Mouse (Mus musculus) NIH3T3 (cell line): ENCODE measurements around the gene Krtap5-3.
"Not testable (repeated sequence)": the region's sequence is repeated elsewhere in the genome, so short reads cannot be mapped to it uniquely, and the experiment has no call there.

Source experiments
- DNase-seq: peaks from one replicate; pipeline ENCODE4 v3.0.0-alpha.2; 2012; ENCODE audit warnings: low read depth

Gene Krtap5-3

DNA sequence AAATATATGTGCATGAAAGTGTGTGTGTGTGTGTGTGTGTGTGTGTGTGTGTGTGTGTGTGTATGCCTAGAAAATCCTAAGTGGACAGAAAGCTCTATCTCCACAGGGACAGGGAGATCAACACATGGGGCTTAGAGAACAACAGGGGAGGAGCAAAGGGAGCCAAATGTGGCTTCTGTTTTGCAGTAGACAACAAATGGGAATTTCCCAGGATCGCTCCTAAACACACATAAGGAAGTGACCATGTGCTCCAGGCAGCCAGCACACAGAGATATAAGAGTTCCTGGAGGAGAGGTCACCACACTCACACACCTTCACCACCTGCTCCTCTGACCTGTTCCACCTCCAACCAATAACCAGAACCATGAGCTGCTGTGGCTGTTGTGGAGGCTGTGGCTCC, at the start of gene Krtap5-3:
Gene Krtap5-3 (plus strand): TSS at position 301 of the 400 bp plus-strand sequence.
- no peak for DNase-seq

DNA sequence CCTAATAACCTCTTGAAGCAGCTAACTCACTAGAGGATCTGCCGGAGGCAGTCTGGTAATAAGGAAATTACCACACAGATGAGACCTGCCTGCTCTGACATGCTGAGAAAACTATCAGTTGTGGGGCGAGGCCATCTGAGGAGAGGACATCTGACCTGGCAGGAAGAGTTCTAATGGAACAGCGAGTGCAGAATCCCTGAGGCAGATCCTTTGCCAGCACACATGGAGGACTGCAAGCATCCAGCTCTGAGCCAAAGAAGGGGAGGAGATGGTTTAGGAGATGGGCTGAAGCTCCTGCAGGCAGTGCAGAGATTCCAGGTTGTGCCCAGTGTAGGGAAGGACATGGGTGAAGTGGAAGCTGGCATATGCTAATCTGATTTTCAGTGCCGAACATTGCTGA, 49.0 kb upstream of the Krtap5-3 start:
- no peak for DNase-seq

DNA sequence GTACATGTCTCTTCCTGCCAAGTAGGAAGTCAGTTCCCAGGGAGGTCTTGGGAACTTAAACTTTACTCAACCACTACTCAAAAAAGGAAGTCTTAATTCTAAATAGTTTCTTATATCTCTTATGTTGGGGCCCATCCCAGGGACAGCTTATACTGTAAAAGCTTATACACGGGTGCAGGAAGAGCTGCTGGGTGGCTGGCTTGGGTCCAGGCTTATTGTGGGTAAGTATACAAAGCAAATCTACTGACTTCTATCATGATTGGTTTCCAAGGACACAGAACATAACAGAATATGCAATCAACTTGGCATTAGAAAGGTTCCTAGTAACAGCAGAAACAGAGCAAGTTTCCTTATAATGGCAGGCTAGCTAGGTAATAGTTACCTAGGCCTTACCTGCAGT, 45.9 kb upstream of the Krtap5-3 start:
- no peak for DNase-seq

- not testable (repeated sequence) for DNase-seq
Measured at GRCm38 (mm10) chr7:142157013-142157412, 44.2 kb upstream of the Krtap5-3 start, which contains the start of gene Gm29735. Gene Gm29735 (minus strand): TSS chr7:142157113.

GRCm38 (mm10) chr7:142159366-142159765, 41.8 kb upstream of the Krtap5-3 start:
- no peak for DNase-seq

- not testable (repeated sequence) for DNase-seq
Measured at GRCm38 (mm10) chr7:142165639-142166038, 35.5 kb upstream of the Krtap5-3 start, which contains the start of gene Gm4553. Gene Gm4553 (minus strand): TSS chr7:142165739.

- DNase-seq: peak; percentile 56
Measured at GRCm38 (mm10) chr7:142169836-142170235, 31.3 kb upstream of the Krtap5-3 start.

DNA sequence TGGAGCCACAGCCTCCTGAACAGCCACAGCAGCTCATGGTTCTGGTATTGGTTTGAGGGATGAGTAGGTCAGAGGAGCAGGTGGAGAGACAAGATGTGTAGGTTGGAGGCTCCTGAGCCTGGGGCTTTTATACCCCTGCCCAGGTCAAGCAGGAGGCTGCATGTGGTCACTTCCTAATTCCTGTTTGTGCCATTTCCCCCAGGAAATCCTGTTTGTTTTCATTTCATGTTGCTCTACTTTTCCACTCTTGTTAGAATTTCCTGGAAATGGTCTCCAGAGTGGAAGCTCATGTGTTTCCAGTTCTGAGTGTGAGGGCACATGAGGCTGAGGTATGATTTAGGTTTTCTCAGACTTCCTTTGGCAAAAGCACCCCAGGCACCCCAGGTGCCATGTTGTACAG, 25.3 kb upstream of the Krtap5-3 start, which contains the start of gene Krtap5-2:
Gene Krtap5-2 (minus strand): TSS at position 101 of the 400 bp plus-strand sequence.
- not testable (repeated sequence) for DNase-seq

GRCm38 (mm10) chr7:142178685-142179084, 22.5 kb upstream of the Krtap5-3 start:
- DNase-seq: no peak

GRCm38 (mm10) chr7:142181021-142181420, 20.1 kb upstream of the Krtap5-3 start:
- DNase-seq: no peak

GRCm38 (mm10) chr7:142188156-142188555, 13.0 kb upstream of the Krtap5-3 start:
- no peak for DNase-seq

GRCm38 (mm10) chr7:142190289-142190688, 10.9 kb upstream of the Krtap5-3 start, which contains the start of gene Gm10153:
Gene Gm10153 (minus strand): TSS chr7:142190389.
- no peak for DNase-seq

GRCm38 (mm10) chr7:142198748-142199147, 2.4 kb upstream of the Krtap5-3 start:
- DNase-seq: peak; percentile 16

DNA sequence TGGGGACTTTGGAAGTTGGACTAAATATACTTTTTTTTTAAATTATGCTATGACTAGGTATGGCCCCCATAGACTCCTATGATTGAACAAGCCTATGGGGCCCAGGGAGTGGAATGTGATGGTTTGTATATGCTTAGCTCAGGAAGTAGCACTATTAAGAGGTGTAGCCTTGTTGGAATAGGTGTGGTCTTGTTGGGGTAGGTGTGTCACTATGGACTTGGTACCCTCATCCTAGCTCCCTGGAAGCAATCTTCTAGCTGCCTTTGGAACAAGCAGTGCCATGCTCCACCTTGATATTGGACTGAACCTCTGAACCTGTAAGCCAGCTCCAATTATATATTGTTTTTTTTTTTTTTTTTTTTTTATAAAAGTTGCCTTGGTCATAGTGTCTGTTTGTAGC, 4.3 kb downstream of the Krtap5-3 start:
- DNase-seq: no peak

GRCm38 (mm10) chr7:142206891-142207290, 5.7 kb downstream of the Krtap5-3 start:
- not testable (repeated sequence) for DNase-seq

DNA sequence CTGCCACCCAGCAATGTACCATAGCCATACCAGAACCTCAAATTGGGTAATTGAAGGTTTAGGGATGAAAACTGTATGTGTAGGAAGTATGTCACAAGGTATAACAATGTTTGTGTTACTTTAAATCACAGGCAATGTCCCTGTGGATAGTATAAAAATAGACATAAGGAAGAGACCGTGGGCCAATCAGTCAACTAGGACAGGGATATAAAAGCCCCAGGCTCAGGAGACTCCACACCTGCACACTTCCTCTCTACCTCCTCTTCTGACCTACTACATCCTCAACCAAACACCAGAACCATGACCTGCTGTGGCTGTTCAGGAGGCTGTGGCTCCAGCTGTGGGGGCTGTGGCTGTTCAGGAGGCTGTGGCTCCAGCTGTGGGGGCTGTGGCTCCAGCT, 10.4 kb downstream of the Krtap5-3 start, which contains the start of gene Gm7579:
Gene Gm7579 (plus strand): TSS at position 301 of the 400 bp plus-strand sequence.
- DNase-seq: no peak

- DNase-seq: not testable (repeated sequence)
Measured at GRCm38 (mm10) chr7:142212136-142212535, 11.0 kb downstream of the Krtap5-3 start.

DNA sequence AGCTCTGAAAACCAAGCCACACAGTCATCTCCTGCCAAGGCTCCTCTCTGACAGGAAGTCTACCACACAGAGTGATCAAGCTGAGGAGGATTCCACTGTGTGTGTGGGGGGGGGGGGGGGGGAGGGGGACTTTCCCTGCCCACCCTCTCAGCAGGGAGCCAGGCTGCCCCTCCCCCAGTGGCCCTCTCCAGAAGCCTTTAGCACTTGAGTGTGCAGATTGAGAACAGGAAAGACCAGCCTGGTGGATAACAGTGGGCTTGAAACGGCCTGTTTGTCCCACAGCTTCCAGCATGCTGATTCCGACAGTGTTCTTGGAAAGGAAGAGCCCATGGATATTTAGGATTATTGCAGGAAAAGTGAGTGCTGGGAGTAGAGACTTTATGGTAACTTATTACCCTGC, 23.4 kb downstream of the Krtap5-3 start:
- DNase-seq: no peak

DNA sequence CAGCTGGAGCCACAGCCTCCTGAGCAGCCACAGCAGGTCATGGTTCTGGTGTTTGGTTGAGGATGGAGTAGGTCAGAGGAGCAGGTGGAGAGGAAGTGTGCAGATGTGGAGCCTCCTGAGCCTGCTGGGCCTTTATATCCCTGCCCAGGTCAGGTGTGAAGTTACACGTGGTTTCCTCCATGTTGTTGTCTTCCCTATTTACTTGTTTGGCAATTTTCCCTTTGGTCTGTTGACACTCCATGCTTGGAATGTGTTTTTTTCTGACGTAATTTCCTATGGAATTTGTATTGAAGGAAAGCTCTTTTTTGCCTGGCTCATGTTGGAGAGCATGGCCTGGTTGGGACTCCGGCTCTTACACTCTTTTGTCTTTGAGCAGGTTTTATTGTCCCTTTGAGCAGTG, 28.7 kb downstream of the Krtap5-3 start, which contains the start of gene Krtap5-5:
Gene Krtap5-5 (minus strand): TSS at position 101 of the 400 bp plus-strand sequence.
- peak; percentile 3 for DNase-seq

DNA sequence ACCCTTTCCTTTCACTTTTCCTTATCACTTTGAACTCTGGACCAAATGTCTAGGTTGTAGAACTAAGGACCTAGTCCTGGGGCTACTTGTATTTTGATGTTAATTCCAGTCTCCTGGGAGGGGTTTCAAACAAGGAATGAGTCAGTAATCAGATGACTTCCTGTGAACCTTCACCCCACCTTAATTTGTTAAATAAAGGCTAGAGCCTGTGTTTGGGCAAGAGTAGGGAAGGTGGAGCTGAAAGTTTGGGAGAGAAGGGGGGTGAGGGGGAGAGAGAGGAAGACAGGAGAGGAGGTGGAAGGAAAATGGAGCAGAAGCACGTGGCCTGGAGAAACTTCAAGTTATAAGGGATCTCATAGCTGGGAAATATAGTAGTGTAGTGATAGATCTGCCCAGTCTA, 30.4 kb downstream of the Krtap5-3 start:
- DNase-seq: no peak

GRCm38 (mm10) chr7:142240978-142241377, 39.8 kb downstream of the Krtap5-3 start, which contains the start of gene Gm40460:
Gene Gm40460 (minus strand): TSS chr7:142241078.
- DNase-seq: no peak

GRCm38 (mm10) chr7:142249824-142250223, 48.7 kb downstream of the Krtap5-3 start:
- peak; percentile 48 for DNase-seq
